Mouse (Mus musculus) forebrain, embryonic 12.5 days (tissue): ENCODE results near the gene Ehd4. TPM values are rescaled to one million over a fixed set of nuclear protein-coding genes. Genes with fewer than 3 reads are reported as not detected.

ENCODE experiments used
- ATAC-seq: fragments of 200-750 bp; cut with Nextera tagmentation; 2 replicates; pipeline ENCODE4 v1.8.0; 2017; ENCODE audit warnings: moderate TSS enrichment; ENCODE audit not compliant: low FRiP score
- H3K27ac ChIP-seq: fragments of 300-500 bp; sonication (generic); 2 replicates; pipeline ENCODE4 v1.5.1; 2016; ENCODE audit warnings: mild to moderate bottlenecking
- H3K27me3 ChIP-seq: fragments of 300-500 bp; sonication (generic); 2 replicates; pipeline ENCODE4 v1.6.1; 2016; ENCODE audit warnings: mild to moderate bottlenecking
- H3K36me3 ChIP-seq: fragments of 300-500 bp; sonication (generic); replicated peaks from 2 replicates; pipeline ENCODE4 v1.6.1; 2016; ENCODE audit warnings: mild to moderate bottlenecking
- H3K4me1 ChIP-seq: fragments of 300-500 bp; sonication (generic); 2 replicates; pipeline ENCODE4 v1.6.1; 2016
- H3K4me2 ChIP-seq: fragments of 300-500 bp; sonication (generic); 2 replicates; pipeline ENCODE4 v1.6.1; 2016; ENCODE audit warnings: mild to moderate bottlenecking, moderate library complexity
- H3K4me3 ChIP-seq: fragments of 300-500 bp; sonication (generic); replicated peaks from 2 replicates; pipeline ENCODE4 v1.5.1; 2016; ENCODE audit warnings: mild to moderate bottlenecking
- H3K9ac ChIP-seq: fragments of 300-500 bp; sonication (generic); 2 replicates; pipeline ENCODE4 v1.6.1; 2016; ENCODE audit warnings: mild to moderate bottlenecking
- H3K9me3 ChIP-seq: fragments of 300-500 bp; sonication (generic); 2 replicates; pipeline ENCODE4 v1.6.1; 2016
- WGBS: fragments of 180-500 bp; shearing (Covaris S2); methylation state at CpG from one replicate; pipeline ENCODE4 v1.1.7; 2016; 5-methylcytosine and 5-hydroxymethylcytosine counted together
- polyA plus RNA-seq: library from polyadenylated mRNA; unstranded; fragments of >200 nt; fragmentation: Nextera tagmentation; extraction: Ambion mirVana; gene quantifications from 2 replicates; pipeline ENCODE4 v1.2.1, GENCODE M21; 2016

Ehd4 gene
- polyA plus RNA-seq, 1 experiment from 2014 or later = 9.9 TPM

DNA sequence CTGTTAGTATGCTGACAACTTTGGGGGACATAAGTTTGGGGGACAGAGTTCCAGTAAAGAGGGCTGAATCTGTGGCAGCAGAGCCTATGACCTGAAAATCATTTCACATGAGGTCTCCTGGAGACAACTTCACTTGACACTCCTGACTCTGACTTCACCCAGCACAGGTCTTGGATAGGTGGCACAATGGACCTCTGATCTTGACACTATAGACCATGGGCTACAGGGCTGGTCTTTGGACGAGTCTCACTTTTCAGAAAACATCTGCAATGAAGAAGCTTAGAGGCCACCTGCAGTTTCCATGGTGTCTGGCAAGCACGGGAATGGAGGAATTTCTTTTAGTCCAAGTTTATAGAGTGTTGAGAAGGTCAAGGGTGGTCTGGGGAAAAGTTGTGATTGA lies 52.0 kb downstream of the Ehd4 start:
- H3K4me3 ChIP-seq = no peak overlapping the region
- WGBS = 59% methylated on average over 2 of the region's 2 CpGs
- no peak for ATAC-seq

DNA sequence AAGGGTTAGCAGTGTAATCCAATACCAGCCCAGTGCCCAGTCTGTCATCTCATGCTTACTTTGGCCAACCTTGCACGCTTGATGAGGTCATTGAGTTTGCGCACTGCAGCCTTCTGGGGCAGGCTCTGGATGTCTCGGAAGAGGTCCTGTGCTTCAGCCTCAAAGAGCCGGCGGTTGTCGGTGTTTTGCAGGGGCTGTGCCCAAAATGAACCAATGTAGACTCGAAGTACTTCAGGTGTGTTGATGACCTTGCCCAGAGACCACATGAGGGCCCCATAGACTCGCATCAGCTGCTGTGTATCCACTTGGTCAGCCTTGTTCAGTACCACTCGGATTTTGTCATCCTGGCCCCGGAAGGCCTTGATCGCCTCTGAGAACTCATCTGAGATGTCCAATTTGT lies 52.4 kb downstream of the Ehd4 start:
- Histone ChIP-seq H3K27ac (no peak overlapping the region), H3K27me3 (no peaks in the 10 kb centered on the region), H3K4me2 (no peak overlapping the region), H3K9ac (no peak overlapping the region), H3K4me1 (no peaks in the 10 kb centered on the region), H3K9me3 (no peaks in the 10 kb centered on the region), H3K36me3 (no peaks in the 10 kb centered on the region), H3K4me3 (no peak overlapping the region)
- WGBS = 93% methylated on average over 11 of the region's 11 CpGs
- no peak for ATAC-seq

More for the DNA sequence above, 52.0 kb downstream of the Ehd4 start:
- no peaks in the 10 kb centered on the region for H3K27me3 ChIP-seq
- H3K4me2 ChIP-seq = no peak overlapping the region
- H3K9me3 ChIP-seq = no peaks in the 10 kb centered on the region
- no peaks in the 10 kb centered on the region for H3K4me1 ChIP-seq
- H3K36me3 ChIP-seq = no peaks in the 10 kb centered on the region
- H3K9ac ChIP-seq = no peak overlapping the region
- no peak overlapping the region for H3K27ac ChIP-seq

DNA sequence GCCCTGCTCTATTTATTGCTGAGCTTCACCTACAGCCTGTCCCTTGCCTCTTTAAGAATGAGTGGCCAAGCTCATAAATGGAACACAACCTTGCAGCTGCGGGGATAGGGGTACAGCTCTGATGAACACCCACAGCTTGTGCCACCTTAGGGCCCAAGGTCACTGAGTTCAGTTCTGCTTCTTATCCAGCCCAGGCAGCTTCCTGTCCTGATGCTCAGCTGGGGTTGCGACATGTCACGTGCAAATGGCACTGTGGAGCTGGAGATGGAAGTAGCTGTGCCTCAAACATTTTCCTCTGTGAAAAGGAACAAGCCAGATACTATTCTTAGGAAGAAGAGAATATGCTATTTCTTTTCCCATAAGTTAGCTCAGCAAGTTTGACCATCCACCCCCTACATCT lies 54.5 kb downstream of the Ehd4 start:
- Histone ChIP-seq H3K9me3 (no peaks in the 10 kb centered on the region), H3K9ac (no peak overlapping the region), H3K4me2 (no peak overlapping the region), H3K36me3 (no peaks in the 10 kb centered on the region), H3K27ac (no peak overlapping the region), H3K4me3 (no peak overlapping the region), H3K27me3 (no peaks in the 10 kb centered on the region), H3K4me1 (no peaks in the 10 kb centered on the region)
- 91% methylated on average over 3 of the region's 3 CpGs for WGBS
- ATAC-seq = no peak

DNA sequence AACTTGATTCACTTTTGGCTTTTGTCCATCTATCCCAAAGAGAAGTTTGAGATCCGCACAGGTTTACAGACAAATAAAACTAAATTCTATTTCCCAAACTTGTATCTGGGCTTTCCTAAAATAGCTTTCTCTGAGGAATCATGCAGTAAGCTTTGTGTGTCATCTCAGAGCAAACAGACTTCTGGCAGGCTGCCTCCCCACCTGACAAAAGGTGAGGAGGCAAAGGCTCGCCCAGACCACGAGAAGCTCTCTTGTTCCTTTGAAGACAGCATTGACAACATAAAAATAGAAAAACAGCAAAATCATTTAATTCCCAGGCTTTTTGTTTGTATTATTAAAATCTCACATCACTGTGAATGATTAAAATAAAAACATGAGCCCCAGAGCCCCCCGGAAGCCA lies 55.1 kb downstream of the Ehd4 start:
- Histone ChIP-seq H3K4me2 (no peak overlapping the region), H3K9me3 (no peaks in the 10 kb centered on the region), H3K27ac (no peak overlapping the region), H3K9ac (no peak overlapping the region), H3K27me3 (no peaks in the 10 kb centered on the region), H3K4me1 (no peaks in the 10 kb centered on the region), H3K4me3 (no peak overlapping the region), H3K36me3 (no peaks in the 10 kb centered on the region)
- 93% methylated on average over 4 of the region's 4 CpGs for WGBS
- no peak for ATAC-seq

DNA sequence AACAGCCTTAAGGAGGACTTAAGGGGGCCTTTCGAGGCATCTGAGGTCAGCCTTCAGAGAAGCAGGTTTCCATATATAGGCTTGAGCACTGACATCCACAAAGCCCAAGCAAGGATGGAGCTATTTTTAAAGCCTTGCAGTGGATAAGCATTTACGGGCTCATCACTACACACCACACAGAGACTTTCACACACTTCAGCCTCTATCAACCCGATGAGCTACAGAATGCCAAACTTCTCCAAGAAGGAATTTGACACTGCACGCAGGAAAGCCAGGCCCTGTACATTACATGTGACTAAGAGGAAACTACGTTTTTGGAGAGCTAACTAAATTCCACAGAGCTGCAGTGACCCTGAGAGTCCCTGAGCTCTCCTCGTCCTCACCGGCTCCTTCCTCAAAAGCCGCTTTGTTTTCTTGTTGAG lies 55.6 kb downstream of the Ehd4 start:
- H3K9me3 ChIP-seq = no peaks in the 10 kb centered on the region
- ATAC-seq = no peak
- H3K4me1 ChIP-seq = no peaks in the 10 kb centered on the region
- no peaks in the 10 kb centered on the region for H3K27me3 ChIP-seq
- 83% methylated on average over 8 of the region's 8 CpGs for WGBS
- H3K36me3 ChIP-seq = no peaks in the 10 kb centered on the region
- no peak overlapping the region for H3K4me2 ChIP-seq
- no peak overlapping the region for H3K9ac ChIP-seq
- no peak overlapping the region for H3K27ac ChIP-seq
- no peak overlapping the region for H3K4me3 ChIP-seq

DNA sequence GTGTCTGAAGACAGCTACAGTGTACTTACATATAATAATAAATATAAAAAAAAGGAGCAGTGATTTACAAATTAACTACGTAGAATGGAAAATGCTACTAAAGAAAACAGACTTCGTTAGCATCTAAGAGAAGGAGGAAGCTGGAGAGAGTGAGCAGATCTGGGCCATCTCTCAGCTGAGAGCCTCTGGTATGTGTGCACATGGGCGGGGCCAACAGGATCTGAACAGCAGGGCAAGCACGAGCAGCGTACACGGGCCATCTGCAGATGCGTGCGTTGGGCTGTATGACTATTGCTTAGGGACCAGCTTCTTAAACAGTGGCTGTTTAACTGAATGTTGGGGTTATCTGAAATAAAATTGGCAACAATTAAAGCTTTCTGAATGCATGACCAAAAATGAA lies 56.5 kb downstream of the Ehd4 start:
- Histone ChIP-seq H3K27ac (no peak overlapping the region), H3K4me1 (no peaks in the 10 kb centered on the region), H3K9me3 (no peaks in the 10 kb centered on the region), H3K4me3 (no peak overlapping the region), H3K36me3 (no peaks in the 10 kb centered on the region), H3K27me3 (no peaks in the 10 kb centered on the region), H3K4me2 (no peak overlapping the region), H3K9ac (no peak overlapping the region)
- ATAC-seq = no peak
- WGBS = 85% methylated on average over 8 of the region's 8 CpGs

DNA sequence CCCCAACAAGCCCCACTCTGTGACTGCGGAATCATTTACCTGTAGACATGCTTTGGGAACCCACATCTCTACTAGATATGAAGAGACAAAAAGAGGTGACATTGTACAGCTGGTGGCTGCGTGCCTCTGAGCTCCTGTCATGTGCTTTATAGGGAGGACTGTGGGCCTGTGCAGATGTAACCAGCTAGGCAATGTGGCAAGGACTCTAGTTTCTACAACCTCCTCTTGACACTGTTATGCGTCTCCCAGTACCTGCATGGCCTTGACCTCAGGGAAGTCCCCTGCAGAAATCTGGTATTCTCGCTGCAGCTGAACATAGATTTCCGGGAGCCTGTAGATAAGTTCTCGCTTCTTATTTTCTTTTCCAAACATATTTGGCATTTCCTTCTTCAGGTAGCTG lies 57.7 kb downstream of the Ehd4 start:
- no peak for ATAC-seq
- no peak overlapping the region for H3K4me3 ChIP-seq
- H3K27ac ChIP-seq = no peak overlapping the region
- no peaks in the 10 kb centered on the region for H3K9me3 ChIP-seq
- WGBS = 94% methylated on average over 6 of the region's 6 CpGs
- no peak overlapping the region for H3K4me2 ChIP-seq
- H3K27me3 ChIP-seq = no peaks in the 10 kb centered on the region
- H3K36me3 ChIP-seq = no peaks in the 10 kb centered on the region
- no peak overlapping the region for H3K9ac ChIP-seq
- no peaks in the 10 kb centered on the region for H3K4me1 ChIP-seq

DNA sequence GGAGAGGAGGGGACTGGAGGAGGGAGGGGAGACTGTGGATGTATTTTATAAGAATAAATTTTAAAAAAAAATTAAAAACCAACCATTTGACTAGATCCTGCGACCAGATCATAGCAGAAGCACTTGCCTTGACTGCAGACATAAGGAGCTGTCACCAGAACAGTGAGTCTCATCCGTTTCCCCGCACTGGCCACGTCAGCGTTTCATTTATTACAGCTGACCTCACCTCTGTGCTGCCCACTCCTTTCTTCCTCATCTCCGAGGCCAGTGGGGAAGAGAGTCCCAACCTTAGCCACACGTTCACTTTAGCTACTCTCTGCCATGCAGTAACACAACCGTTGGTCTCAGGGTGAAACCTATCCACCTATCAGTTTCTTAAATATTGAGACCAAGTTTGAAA lies 58.2 kb downstream of the Ehd4 start:
- Histone ChIP-seq H3K9me3 (no peaks in the 10 kb centered on the region), H3K4me2 (no peak overlapping the region), H3K9ac (no peak overlapping the region), H3K4me3 (no peak overlapping the region), H3K27me3 (no peaks in the 10 kb centered on the region), H3K36me3 (no peaks in the 10 kb centered on the region), H3K4me1 (no peaks in the 10 kb centered on the region), H3K27ac (no peak overlapping the region)
- 85% methylated on average over 8 of the region's 8 CpGs for WGBS
- ATAC-seq = no peak

DNA sequence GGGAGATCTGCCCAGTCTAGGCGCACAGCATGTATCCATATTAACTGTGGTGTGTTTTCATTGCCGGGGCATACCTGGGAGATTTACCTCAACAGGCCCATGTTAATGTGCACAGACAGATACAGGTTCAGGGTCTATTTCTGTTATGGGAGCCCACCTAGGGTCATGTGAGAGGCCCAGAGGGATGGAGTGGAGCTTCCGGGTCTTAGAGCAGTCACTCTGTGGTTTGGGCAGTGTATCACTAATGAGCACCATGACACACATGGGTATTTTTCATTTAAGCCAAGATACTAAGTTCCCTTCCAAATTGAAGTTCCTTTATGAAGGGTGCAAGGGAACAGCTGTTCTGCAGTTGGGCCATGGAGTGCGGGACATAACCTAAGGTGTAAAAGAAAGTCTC lies 59.2 kb downstream of the Ehd4 start:
- no peak for ATAC-seq
- no peak overlapping the region for H3K9ac ChIP-seq
- no peak overlapping the region for H3K4me3 ChIP-seq
- no peaks in the 10 kb centered on the region for H3K36me3 ChIP-seq
- H3K27me3 ChIP-seq = no peaks in the 10 kb centered on the region
- no peaks in the 10 kb centered on the region for H3K4me1 ChIP-seq
- no peak overlapping the region for H3K4me2 ChIP-seq
- H3K9me3 ChIP-seq = no peaks in the 10 kb centered on the region
- no peak overlapping the region for H3K27ac ChIP-seq
- WGBS = 94% methylated on average over 4 of the region's 4 CpGs

DNA sequence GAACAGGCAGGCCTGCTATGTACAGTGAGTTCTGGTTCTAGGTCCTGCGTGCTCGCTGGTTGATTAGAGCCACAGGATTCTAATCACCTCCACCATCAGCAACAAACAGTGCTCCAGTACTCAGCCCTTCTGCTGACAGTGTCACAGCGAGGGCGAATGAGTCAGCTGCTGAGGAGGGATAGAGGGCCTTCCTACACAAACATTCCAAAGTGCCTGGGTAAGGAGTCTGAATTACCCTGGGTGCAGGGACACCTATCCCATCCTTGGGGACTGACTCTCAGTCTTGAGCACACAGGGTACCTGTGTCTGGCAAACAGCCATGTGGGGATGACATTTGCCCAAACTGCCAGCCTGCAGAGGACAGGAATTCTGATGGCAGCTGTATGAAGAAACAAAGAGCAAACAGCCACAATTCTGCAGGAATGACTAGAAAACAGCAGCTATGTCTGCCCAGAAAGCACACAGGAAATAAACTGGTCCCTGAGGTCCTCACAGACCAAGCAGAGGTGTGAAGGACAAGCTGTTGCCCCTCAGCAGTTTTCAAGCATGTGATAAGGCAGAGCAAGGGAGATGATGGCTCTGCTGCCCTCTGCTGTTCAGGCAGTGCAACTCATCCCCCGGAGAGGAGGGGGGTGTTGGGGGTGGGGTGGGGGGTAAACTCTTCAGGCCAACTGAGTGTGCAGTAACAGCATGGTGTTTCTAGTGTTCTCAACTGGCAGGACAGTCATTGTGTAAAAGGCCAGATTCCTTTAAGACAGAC lies 60.6 kb downstream of the Ehd4 start:
- Histone ChIP-seq H3K27ac (no peak overlapping the region), H3K4me3 (no peak overlapping the region), H3K9ac (no peak overlapping the region), H3K4me1 (no peaks in the 10 kb centered on the region), H3K9me3 (no peaks in the 10 kb centered on the region), H3K27me3 (no peaks in the 10 kb centered on the region), H3K4me2 (no peak overlapping the region), H3K36me3 (no peaks in the 10 kb centered on the region)
- ATAC-seq = no peak
- WGBS = 73% methylated on average over 5 of the region's 5 CpGs

DNA sequence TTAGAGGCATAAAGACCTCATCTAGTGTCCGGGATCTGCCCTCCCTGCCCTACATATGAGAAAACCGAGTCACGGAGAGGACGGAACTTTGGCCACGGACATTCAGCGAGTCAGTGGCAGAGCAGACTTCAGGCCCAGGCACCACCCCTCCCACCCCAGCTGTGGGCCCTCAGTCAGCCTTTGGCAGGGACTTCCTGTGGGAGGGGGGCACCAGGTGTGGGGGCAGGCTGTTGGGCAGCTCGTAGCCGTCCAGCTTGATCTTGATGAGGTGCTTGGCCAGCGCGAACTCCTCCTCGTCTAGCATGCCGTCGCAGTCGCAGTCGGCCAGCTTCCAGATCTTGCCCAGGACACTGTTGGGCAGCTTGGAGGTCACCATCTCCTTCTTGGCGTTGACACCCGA lies 63.4 kb downstream of the Ehd4 start:
- no peak for ATAC-seq
- no peak overlapping the region for H3K27ac ChIP-seq
- no peaks in the 10 kb centered on the region for H3K27me3 ChIP-seq
- H3K4me2 ChIP-seq = no peak overlapping the region
- no peak overlapping the region for H3K4me3 ChIP-seq
- WGBS = 95% methylated on average over 17 of the region's 17 CpGs
- H3K36me3 ChIP-seq = no peaks in the 10 kb centered on the region
- H3K9ac ChIP-seq = no peak overlapping the region
- H3K4me1 ChIP-seq = no peaks in the 10 kb centered on the region
- H3K9me3 ChIP-seq = no peaks in the 10 kb centered on the region

DNA sequence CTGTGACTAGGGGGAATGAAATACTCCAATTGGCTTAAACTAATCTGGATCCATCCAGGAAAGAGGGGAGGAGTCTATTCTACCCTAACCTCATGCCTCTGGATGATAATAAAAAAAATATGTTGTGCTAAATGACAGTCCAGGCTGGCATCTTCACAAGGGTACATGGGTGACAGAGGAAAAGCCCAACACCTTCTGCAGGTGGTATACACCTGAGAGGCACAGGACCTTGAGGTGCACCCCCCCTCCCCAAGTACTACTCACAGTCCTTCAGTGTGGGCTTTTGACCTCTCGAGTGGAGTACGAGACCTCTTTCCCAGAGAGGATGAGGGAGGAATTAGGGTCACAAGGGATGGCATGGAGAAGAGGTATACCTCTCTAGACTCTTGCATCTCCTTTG lies 66.5 kb downstream of the Ehd4 start:
- H3K36me3 ChIP-seq = no peaks in the 10 kb centered on the region
- H3K9me3 ChIP-seq = no peaks in the 10 kb centered on the region
- 95% methylated on average over 2 of the region's 2 CpGs for WGBS
- H3K9ac ChIP-seq = no peak overlapping the region
- H3K27ac ChIP-seq = no peak overlapping the region
- H3K4me3 ChIP-seq = no peak overlapping the region
- no peak overlapping the region for H3K4me2 ChIP-seq
- H3K27me3 ChIP-seq = no peaks in the 10 kb centered on the region
- ATAC-seq = no peak
- no peaks in the 10 kb centered on the region for H3K4me1 ChIP-seq

DNA sequence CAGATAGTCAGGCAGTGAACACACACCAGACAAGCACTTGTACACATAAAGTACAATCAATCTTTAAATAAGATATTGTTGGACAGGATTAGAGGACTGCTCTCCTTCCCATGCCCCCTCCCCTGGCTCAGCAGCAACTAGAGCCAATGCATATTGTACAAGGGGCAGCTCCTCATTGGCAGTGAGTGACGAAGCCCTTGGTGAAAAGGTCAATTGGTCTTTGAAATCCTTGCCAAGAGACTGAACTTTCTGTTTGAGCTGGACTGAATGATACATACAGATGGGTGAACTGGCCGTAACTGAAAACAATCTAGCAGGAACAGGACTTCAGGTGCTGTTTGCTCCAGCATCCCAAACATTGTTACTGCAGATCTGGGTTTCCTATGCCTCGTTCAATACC lies 67.0 kb downstream of the Ehd4 start:
- H3K36me3 ChIP-seq = no peaks in the 10 kb centered on the region
- H3K9ac ChIP-seq = no peak overlapping the region
- H3K9me3 ChIP-seq = no peaks in the 10 kb centered on the region
- no peak overlapping the region for H3K4me2 ChIP-seq
- ATAC-seq = no peak
- 89% methylated on average over 3 of the region's 3 CpGs for WGBS
- H3K4me1 ChIP-seq = no peaks in the 10 kb centered on the region
- no peak overlapping the region for H3K4me3 ChIP-seq
- no peaks in the 10 kb centered on the region for H3K27me3 ChIP-seq
- H3K27ac ChIP-seq = no peak overlapping the region
